Mouse (Mus musculus) neutrophil, adult 5-6 weeks (primary cell): ENCODE measurements around the gene Gm20388. TPM values are rescaled to one million over a fixed set of nuclear protein-coding genes. Genes with fewer than 3 reads are reported as not detected.
"Not testable (repeated sequence)": the region's sequence is repeated elsewhere in the genome, so short reads cannot be mapped to it uniquely, and the experiment has no call there.

Experiments used
- ATAC-seq: fragments of 151-379, 151-347 bp; 2 replicates; pipeline ENCODE4 v1.8.0; 2017; ENCODE audit warnings: mild to moderate bottlenecking, moderate TSS enrichment; ENCODE audit not compliant: insufficient number of reproducible peaks, poor library complexity, low FRiP score, severe bottlenecking; ENCODE audit errors: extremely low read depth
- total RNA-seq: library from RNA; stranded (forward); fragments of 200-1000 nt; gene quantifications from 2 replicates; pipeline ENCODE4 v1.2.3, GENCODE M21; 2017

Gm20388 gene
- total RNA-seq, 1 experiment from 2014 or later: 10.8 TPM

DNA sequence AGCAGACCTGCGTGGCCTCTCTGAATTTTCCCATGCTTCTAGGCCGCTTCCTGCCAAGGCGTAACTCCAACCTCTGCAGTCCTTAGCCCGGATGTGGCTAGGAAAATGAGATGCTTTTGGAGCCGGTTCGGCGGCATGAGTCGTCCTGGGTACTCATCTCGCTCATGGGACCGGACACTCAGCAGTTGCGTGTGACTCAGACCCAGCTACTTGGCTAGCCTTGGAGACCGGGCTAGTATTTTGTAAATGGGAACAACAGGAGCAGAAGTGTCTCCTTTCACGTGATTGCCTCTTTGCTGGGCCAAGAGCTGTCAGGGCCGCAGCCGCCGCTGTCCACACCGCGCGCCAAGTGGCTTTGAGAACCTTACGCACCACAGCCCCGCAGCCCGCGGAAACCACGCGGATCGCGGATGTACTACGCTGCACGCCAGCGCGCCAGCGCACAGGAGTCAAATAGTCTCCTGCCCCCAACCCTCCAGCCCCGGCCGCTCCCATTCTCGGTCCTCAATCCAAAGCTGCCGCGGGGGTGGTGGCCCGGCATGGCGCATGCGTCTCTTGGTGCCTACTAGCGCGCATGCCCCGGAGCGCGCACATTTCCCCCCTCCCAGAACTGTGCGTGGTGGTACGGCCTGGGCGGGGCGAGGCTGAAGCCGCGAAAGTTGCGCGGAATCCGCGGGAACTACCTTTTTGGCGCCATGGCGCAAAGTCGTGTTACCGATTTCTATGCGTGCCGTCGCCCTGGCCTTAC lies 2656.9 kb downstream of the Gm20388 start, which contains the start of gene Cdt1:
Gene Cdt1, plus strand, starts transcription at position 655 of the 748 bp plus-strand sequence.
- ATAC-seq: peak; percentile 75

DNA sequence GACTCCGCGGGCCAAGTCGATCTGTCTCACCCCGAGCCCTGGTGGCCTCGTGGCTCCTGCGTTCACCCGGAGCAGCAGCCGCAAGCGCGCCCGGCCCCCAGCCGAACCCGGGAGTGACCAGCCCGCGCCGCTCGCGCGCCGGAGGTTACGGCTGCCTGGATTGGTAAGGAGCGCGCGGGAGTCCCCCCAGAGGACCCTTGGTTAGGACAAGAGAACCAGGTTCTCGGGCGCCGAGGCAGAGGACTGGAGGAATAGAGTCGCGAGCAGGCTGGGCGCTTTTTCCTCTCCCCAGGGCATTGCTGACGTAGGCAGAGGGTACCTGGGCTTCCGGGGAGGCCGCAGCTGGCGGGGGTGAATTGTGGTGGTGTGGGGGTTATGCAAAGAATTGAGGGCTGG lies 2657.5 kb downstream of the Gm20388 start:
- peak; percentile 68 for ATAC-seq

DNA sequence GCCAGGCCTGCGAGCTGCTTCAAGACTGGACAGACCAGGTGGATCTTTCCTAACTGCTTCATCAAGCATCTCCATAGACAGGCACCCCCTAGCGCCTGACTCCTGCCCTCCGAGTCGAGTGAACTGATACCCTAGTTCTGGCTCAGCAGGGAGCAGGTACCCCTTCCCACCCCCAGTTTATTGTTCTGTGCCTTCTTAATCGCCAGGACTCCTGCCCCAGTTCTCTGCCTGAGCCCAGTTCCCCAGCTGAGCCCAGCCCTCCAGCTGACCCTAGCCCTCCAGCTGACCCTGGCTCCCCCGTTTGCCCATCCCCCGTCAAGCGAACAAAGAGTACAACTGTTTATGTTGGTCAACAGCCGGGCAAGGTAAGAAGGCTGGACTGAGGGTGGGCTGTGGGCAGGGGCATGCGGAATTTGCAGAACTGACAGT lies 2658.3 kb downstream of the Gm20388 start:
- no peak for ATAC-seq

DNA sequence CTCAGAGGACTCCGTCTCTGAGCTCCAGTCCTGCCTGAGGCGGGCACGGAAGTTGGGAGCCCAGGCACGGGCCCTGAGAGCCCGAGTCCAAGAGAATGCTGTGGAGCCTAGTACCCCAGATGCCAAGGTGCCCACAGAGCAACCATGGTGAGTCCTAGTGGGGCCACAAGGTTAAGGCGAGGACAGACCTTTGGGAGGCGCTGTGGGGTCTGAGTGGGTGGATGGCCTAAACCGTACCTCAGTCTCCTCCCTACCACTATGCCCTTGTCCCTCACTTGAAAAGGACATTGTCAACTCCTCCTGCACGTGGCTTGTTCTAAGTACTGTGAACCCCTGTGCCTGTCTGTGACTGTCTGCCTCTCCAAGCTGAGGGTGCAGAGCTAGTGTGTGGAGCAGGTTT lies 2658.7 kb downstream of the Gm20388 start:
- no peak for ATAC-seq

DNA sequence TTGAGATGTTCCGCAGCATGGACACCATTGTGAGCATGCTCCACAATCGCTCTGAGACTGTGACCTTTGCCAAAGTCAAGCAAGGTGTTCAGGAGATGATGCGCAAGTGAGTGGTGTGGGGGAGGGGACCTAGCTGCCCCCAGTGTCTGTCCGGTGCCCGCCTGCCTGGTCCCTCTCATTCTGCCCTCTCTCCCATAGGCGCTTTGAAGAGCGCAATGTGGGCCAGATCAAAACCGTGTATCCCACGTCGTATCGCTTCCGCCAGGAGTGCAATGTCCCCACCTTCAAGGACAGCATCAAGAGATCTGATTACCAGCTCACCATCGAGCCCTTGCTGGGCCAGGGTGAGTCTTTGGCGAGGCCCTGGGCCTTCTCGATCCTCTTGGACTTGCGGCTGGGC lies 2659.4 kb downstream of the Gm20388 start:
- ATAC-seq: no peak

DNA sequence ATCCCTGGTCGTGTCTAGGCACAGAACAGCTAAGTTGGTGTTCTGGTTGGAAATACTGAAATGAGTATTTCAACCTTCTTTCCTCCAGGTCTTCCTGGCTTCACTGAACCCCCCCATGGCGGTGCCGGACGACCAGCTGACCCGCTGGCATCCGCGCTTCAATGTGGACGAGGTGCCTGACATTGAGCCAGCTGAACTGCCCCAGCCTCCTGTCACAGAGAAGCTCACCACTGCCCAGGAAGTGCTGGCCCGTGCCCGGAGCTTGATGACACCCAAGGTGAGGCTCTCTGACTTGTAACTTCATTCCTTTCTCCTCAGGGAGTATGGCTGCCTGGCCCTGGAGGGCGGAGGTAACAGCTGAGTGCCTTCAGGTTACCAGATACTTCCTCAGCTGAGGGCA lies 2660.5 kb downstream of the Gm20388 start:
- ATAC-seq: no peak

DNA sequence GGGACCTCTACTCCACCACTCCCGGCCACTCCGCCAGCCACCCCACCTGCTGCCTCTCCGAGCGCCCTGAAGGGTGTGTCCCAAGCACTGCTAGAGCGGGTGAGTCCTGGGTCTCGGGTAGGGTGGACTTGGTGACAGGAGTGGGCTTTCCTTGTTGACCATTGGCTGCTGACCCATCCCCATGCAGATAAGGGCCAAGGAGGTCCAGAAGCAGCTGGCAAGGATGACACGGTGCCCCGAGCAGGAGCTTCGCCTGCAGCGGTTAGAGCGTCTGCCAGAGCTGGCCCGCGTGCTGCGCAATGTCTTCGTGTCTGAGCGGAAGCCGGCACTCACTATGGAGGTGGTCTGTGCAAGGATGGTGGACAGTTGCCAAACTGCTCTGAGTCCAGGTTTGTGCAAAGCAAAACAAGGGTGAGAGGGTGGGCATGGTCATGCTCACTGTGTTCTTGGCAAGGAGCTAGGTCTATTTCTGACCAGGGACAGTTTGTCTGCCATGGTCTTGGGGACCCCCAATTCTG lies 2661.2 kb downstream of the Gm20388 start:
- no peak for ATAC-seq

DNA sequence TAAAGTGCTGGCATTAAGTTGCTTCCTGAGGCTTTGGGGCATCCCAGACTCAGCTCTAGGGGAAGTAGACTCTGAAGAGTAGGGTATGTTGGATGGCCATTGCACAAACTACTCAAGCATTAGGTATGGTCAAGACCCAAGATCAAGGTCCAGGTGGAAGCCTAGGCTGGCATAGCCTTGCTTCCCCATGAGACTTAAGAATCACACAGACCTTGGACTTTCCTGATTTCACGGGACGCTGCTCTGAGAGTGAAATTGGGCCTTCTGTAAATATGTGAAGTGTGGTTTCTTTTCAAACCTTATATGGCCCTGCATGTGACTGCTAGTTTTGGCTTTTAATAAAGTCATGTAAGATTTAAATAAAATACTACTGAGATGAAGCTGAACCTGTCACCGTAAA lies 2662.1 kb downstream of the Gm20388 start:
- ATAC-seq: no peak

DNA sequence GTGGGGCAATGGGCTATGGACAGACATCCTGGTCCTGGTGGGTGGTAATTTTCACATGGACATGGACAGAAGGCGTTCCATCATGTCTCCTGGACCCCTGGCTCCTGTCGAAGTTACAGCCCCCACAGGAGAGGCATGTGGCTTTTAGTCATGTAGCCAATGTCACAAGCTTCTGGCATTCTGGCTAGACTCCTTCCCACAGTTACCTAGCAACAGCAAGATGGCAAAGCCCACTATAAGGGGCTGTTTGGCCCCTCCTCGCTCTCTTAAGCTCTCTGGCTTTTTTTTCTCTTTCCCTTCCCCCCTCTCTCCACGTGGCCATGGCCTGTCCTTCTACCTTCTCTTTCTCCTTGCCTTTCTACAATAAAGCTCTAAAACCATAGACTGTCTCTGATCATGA lies 2662.5 kb downstream of the Gm20388 start:
- ATAC-seq: not testable (repeated sequence)

DNA sequence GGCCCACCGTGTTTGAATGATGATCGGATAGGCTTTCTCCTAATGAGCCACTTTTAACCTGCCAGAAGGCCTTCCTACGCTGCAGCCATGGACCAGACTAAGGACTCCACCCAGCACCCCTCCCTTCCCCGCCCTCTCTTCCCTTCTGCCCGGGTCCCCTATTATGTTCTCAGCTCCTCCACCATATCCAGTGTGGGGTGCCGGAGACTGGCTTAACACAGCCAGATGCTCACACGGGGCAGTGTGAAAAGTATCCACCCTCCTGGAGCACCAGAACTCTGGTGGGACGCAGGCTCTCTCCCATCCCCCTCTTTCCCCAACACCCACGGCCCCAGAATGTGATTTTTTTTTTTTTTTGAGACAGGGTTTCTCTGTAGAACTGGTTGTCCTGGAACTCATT lies 2662.9 kb downstream of the Gm20388 start:
- ATAC-seq: no peak

DNA sequence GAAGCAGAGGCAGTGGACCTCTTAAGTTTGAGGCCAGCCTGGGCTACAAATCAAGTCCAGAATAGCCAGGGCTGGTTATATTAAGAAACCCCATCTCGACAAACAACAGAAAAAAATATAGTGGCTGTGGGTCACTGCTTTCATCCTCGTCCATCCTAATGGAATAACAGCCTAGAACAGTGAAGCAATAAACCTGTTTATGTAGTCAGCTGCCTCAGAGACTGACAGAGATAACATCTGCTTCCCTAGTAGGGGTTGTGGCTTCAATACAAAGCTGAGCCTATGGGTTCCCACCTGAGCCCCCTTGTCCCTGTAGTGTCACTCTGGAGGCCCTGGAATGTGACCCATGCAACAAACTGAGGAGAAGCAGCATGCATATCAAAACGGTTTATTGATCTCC lies 2663.6 kb downstream of the Gm20388 start:
- no peak for ATAC-seq

DNA sequence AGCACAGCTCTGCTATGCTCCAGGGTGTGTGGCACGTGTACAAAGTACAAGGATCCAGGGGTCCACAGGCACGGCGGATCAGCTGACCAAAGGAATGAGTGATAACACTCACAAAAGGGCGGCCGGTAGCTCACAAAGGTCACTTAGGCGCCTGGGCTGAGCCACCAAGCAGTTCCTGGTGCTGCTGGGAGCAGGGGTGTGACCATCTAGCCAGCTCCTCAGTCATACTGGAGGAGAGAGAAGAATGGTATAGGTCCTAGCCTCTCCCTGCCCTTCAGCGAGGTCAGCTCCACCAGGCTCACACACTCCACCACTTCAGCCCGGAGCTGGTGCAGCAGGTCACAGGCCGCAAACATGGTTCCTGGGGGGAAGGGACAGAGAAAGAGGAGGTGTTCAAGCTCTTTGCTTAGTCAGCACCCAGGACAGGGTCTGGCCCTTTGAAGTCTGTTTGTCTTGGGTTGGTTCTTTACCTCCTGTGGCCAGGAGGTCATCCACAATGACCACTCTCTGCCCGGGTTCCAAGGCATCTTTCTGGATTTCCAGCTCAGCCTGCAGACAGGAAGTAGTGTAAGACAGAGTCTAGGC lies 2664.1 kb downstream of the Gm20388 start:
- ATAC-seq: no peak

DNA sequence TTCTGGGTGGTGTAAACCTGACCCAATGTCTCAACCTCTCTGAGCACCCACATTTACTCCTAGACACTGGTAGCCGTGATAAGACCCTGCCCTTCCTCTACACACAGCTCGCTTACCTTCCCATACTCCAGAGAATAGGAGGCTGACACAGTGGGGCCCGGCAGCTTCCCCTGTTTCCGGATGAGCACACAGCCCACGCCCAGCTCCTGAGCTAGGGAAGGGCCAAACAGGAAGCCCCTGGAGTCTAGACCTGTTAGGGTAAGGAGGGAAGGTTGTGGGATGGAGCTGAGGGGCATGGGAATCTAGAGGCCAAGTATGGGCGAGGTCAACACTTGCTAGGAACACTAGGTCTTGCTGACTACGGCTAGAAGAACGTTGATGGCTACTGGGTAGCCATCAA lies 2664.6 kb downstream of the Gm20388 start:
- no peak for ATAC-seq

DNA sequence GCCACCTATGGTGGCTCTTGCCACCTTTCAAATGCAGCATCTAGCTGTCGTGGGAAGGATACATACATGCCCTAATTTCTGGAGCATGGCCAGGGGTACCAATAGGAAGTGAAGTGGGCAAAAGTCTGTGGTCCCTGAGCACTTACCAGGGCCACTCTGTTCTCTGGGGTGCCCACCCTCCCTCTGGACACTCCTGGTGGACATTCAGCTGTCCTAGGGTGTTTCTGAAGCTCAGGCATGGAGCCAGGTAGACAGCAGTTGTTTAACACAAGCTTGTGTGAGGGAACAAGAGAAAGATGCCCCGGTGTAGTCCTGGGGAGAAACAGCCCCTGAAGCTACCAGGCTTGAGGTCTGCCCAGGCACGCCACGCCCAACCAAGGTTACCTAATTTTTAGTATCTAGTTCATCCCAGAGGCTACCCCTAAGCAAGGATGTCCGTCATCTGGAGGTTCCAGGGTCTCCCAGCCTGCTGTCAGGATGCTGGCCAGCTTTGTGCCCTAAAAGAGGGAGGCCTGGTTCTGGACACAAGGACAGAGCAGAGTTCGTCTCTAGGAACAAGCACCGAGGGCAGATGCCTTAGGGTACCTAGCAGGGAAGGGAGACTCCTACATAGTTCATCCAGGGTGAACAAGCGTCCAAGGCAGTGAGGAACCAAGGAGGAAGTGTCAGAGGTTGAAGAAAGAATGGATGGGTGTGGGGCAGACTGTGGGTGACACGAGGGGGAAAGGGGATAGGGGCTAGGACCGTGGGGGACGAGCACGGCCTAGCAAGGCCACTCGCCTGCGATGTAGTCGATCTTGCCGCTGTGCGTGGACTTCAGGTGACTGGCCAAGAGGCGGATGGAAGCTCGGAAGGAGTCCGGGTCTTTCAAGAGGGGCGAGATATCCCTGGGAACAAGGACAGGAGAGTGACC lies 2665.3 kb downstream of the Gm20388 start:
- no peak for ATAC-seq

DNA sequence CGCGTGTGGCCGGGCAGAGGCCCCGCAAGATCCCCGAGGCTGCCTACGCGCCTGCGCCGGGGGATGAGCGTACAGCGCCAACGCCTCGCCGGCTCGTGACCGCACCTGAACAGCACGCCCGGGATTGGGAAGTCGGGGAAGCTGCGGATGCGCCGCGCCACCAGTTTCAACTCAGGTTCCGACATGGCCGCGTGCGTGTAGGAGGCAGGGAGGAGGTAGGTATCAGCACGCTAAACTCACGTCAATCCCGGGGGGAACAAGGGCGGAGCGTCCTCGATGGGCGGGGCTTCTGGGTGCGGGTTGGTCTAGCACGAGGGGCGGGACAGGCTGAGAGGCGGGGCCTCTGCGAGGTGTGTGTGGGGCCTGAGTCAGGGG lies 2666.0 kb downstream of the Gm20388 start, which contains the start of gene Aprt:
Gene Aprt, minus strand, starts transcription at position 262 of the 375 bp plus-strand sequence.
- peak; percentile 84 for ATAC-seq

DNA sequence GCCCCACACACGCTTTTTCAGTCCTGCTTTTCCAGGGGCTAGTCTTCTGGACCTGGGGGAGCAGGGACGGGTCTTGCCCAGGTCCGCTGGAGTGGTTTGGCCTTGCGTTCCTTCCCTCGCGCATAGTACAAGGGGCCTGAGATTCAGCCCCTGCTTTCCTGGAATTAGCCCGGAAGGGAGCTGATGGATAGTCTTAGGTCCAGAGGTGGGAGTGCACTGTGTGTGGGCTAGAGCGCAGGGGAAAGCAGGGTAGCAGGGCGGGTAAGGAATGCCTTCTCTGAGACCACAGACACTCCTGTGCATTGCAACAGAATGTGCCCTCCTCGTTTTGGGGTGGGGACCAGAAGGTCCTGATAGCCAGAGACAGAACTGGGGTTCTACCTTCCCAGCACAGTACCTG lies 2666.5 kb downstream of the Gm20388 start:
- no peak for ATAC-seq

DNA sequence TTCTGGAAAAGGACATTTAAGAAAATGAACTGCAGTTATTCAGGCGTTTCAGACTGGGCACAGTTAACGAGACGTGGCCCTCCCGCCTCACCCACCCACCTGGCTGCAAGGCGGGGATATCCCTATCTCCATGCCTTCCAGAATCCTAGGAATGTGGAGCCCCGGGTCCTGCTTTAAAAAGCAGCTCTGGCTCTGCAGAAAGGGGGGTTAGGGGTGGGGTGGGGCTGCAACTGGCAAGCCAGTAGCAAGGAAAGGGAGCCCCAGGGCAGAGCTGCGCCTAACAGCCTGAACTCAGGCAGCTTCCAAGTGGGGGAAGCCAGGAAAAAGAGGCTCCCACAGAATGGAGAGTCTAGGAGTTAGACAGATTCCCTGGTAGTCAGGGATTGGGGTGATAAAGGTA lies 2668.6 kb downstream of the Gm20388 start:
- no peak for ATAC-seq

DNA sequence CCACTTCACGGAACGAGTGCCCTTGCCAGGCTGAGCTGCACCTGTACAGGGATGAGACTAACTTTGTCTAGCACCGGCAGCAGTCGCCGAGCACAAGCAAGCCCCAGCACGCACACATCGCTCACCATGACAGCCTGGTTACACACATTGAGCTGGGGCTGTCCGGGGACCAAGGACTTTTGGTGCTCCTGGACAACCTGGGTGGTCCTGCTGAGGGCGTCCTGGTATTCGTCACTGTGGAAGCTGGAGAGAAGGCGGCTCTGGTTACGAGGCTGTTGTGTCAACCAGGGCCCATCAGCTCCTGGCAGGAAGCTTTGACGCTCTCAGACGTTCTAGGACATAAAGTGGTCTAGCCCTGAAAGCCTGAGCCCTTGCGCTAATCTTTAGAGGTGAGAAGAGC lies 2670.3 kb downstream of the Gm20388 start:
- ATAC-seq: no peak

DNA sequence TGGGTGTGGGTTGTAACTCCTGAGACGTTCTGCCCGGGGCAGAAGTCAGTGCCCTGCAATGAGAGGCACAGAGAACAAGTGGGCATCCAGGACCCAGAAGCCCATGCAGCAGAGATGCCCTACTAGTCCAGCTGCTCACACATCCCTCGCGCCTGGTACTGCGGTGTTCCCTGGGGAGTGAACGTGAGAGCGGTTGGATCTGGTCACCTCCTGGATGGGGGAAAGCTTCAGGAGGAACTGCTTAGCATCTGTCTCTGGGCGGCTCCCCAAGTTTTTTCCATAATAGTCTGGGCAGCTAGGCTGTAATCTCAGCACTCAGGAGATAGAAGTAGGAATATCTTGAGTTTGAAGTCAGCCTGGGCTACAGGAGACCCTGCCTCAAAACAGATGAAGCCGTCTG lies 2674.3 kb downstream of the Gm20388 start:
- no peak for ATAC-seq
